Comparison of ENCODE assay signal across 10 mouse cellular contexts in the genomic region with DNA sequence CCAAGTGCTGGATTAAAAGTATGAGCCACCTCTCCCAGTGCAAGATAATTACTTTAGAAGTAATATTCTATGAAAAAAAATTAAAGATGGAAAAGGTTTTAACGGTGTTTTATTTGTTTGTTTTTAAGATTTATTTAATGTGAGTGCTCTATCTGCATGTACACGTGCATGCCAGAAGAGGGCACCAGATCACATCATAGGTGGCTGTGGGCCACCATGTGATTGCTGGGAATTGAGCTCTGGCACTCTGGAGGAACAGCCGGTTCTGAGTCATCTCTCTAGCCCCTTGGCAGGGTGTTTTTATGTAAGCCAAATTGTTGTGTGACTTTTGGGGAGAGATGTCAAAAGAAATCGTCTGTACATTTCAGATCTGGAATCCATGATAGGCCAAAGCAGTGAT. TPM values are rescaled to one million over a fixed set of nuclear protein-coding genes. Genes with fewer than 3 reads are reported as not detected.
DNase-seq lines count a peak whose midpoint lies in the region; ATAC-seq and TF ChIP-seq lines count a peak whose summit lies in the region.
"Had no signal": no experiment of that assay in that cellular context is flagged by ENCODE, and none has a peak within 500 bp of the region (broad histone marks: within the 10 kb centered on the region; RNA-seq: fewer than 3 reads in every experiment).

No protein-coding gene starts in this region.

- no peak overlapping the region for H3K4me3 ChIP-seq in small intestine, adult 2 months (ENCODE audit: low read depth, low read length)

- ATAC-seq in cerebellum, adult (ENCODE audit: insufficient number of reproducible peaks, low FRiP score, low TSS enrichment), result no peak

- H3K27me3 ChIP-seq in small intestine, adult 2 months (ENCODE audit: control insufficient read depth, insufficient read depth, low read length), result no peaks in the 10 kb centered on the region

- intact Hi-C loops in left cerebral cortex, postnatal 10 days (cut with DNase I), result no loop called here

- TF ChIP-seq POLR2A in small intestine, adult 2 months (IDR thresholded peaks at IDR 0.05; ENCODE audit: low read depth, low read length), result no peak

- peak; percentile 19 for DNase-seq in kidney, postnatal 14 days
- no peak for DNase-seq in kidney, adult 8-10 months
- peak; percentile 26 for DNase-seq in MN1 (ENCODE audit: low spot score)
- peak; percentile 21 for DNase-seq in embryo, embryonic 10.5 days (ENCODE audit: low spot score)
- no peak for DNase-seq in right cerebral cortex, postnatal 4 days
- DNase-seq in left cerebral cortex, postnatal 10 days (ENCODE audit: extremely low spot score in 1 of 2, low spot score in 2 of 2), result no peak

- no peaks in the 10 kb centered on the region for H3K36me3 ChIP-seq in small intestine, adult 2 months (ENCODE audit: control insufficient read depth, insufficient read depth, low read length)

- no peaks in the 10 kb centered on the region for H3K4me1 ChIP-seq in small intestine, adult 2 months (ENCODE audit: control insufficient read depth, insufficient read depth, insufficient read length, low read length)

- TF ChIP-seq CTCF in small intestine, adult 2 months (IDR thresholded peaks at IDR 0.05; ENCODE audit: extremely low read depth, insufficient read length, insufficient replicate concordance, low read depth, low read length), result peak; percentile 84; the same call in 1 of the 2 replicates

- 34% methylated on average over 4 of the region's 4 CpGs for WGBS in small intestine, adult 2 months

- no peak overlapping the region for H3K27ac ChIP-seq in small intestine, adult 2 months (ENCODE audit: insufficient read depth, low read depth, low read length)
- H3K27ac ChIP-seq: macrophage had no signal

RNA-seq across cellular contexts. Expression of a gene that starts 36.6 kb away (rescaled TPM):
- polyA plus RNA-seq in small intestine, adult 2 months (2012; rRNA removed), result 52.8 and 59.5 TPM in 2 replicates
- 100 to 1,000 TPM; 192 to 206 TPM for total RNA-seq in left cerebral cortex, postnatal 10 days (2021)

RNA-seq across cellular contexts. Expression of a gene that starts 55.4 kb away (rescaled TPM):
- polyA plus RNA-seq in small intestine, adult 2 months (2012; rRNA removed), result not detected in 2 replicates
- total RNA-seq in left cerebral cortex, postnatal 10 days (2021), result not detected
- polyA plus RNA-seq: frontal cortex, adult 2 months; macrophage had no signal

Comparison
In these comparisons a context has a peak if more than half of its experiments do, and no peak if none do; other contexts are left out.
1. DNase-seq: peak in kidney, postnatal 14 days (single experiment), MN1 (single experiment) and embryo, embryonic 10.5 days (single experiment); none in kidney, adult 8-10 months (0 of 2), right cerebral cortex, postnatal 4 days (single experiment) and left cerebral cortex, postnatal 10 days (0 of 2).